Mouse (Mus musculus) olfactory bulb, adult 2 months (tissue): Measurements from ENCODE around the gene Samd10.

Experiments
- CTCF ChIP-seq: fragments of 200-500 bp; IDR thresholded peaks from 2 replicates; pipeline ENCODE4 v1.5.1; 2012; ENCODE audit warnings: low read depth, mild to moderate bottlenecking, low read length, moderate library complexity; ENCODE audit not compliant: insufficient read depth
- POLR2A ChIP-seq: fragments of 200-500 bp; IDR thresholded peaks from 2 replicates; pipeline ENCODE4 v1.6.1; 2012; ENCODE audit warnings: mild to moderate bottlenecking, low read depth, low read length, moderate library complexity; ENCODE audit not compliant: insufficient read depth

DNA sequence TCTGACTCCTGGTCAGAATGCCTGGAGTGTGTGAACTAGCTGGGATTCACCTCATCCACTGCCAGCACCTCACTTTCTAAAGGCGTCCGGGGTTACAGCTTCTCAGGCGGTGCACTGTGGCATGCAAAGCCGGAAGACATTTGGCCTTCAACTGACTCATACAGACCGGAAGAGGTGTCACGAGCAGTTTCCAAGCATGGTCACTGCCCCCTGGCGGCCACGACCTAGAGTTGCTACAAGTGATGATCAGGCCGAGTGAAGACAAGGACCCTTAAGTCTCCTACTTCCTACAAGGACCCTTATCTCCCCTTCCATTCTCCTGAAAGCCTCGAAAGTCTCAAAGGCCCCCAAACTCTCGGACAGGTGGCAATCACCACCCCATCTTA is 18.0 kb downstream of the Samd10 start:
- TF ChIP-seq POLR2A (peak; percentile 35), CTCF (peak; percentile 81)
